Mouse (Mus musculus) hindbrain, embryonic 15.5 days (tissue): Measurements from ENCODE around the gene Bmt2. TPM values are rescaled to one million over a fixed set of nuclear protein-coding genes. Genes with fewer than 3 reads are reported as not detected.

Source experiments
- ATAC-seq: fragments of 200-750 bp; cut with Nextera tagmentation; 2 replicates; pipeline ENCODE4 v1.8.0; 2017; ENCODE audit warnings: low read depth, moderate number of reproducible peaks, moderate TSS enrichment; ENCODE audit not compliant: low FRiP score
- H3K27ac ChIP-seq: fragments of 300-500 bp; sonication (generic); replicated peaks from 2 replicates; pipeline ENCODE4 v1.5.1; 2015; ENCODE audit warnings: mild to moderate bottlenecking, inconsistent platforms
- H3K27me3 ChIP-seq: fragments of 300-500 bp; sonication (generic); 2 replicates; pipeline ENCODE4 v1.6.1; 2015; ENCODE audit warnings: control low read depth, inconsistent platforms
- H3K36me3 ChIP-seq: fragments of 300-500 bp; sonication (generic); 2 replicates; pipeline ENCODE4 v1.6.1; 2015; ENCODE audit warnings: control low read depth, inconsistent platforms
- H3K4me1 ChIP-seq: fragments of 300-500 bp; sonication (generic); replicated peaks from 2 replicates; pipeline ENCODE4 v1.6.1; 2015; ENCODE audit warnings: control low read depth, inconsistent platforms
- H3K4me2 ChIP-seq: fragments of 300-500 bp; sonication (generic); 2 replicates; pipeline ENCODE4 v1.6.1; 2015; ENCODE audit warnings: moderate library complexity, mild to moderate bottlenecking, inconsistent platforms
- H3K4me3 ChIP-seq: fragments of 300-500 bp; sonication (generic); 2 replicates; pipeline ENCODE4 v1.5.1; 2015; ENCODE audit warnings: mild to moderate bottlenecking, inconsistent platforms
- H3K9ac ChIP-seq: fragments of 300-500 bp; sonication (generic); 2 replicates; pipeline ENCODE4 v1.6.1; 2015; ENCODE audit warnings: inconsistent platforms
- H3K9me3 ChIP-seq: fragments of 300-500 bp; sonication (generic); 2 replicates; pipeline ENCODE4 v1.6.1; 2016; ENCODE audit warnings: control low read depth, inconsistent platforms
- WGBS: fragments of 180-500 bp; shearing (Covaris S2); methylation state at CpG from one replicate; pipeline ENCODE4 v1.1.7; 2015; 5-methylcytosine and 5-hydroxymethylcytosine counted together
- polyA plus RNA-seq: library from polyadenylated mRNA; unstranded; fragments of >200 nt; fragmentation: Nextera tagmentation; extraction: Ambion mirVana; gene quantifications from 2 replicates; pipeline ENCODE4 v1.2.1, GENCODE M21; 2015

The Bmt2 gene
- polyA plus RNA-seq, 1 experiment from 2014 or later = 19.2 TPM

GRCm38 (mm10) chr6:13613671-13614070 lies 64.1 kb downstream of the Bmt2 start:
- WGBS = 80% methylated on average over 3 of the region's 3 CpGs
- Histone ChIP-seq H3K9ac (no peak overlapping the region), H3K27ac (no peak overlapping the region), H3K27me3 (no peaks in the 10 kb centered on the region), H3K9me3 (no peaks in the 10 kb centered on the region), H3K36me3 (no peaks in the 10 kb centered on the region), H3K4me1 (no peaks in the 10 kb centered on the region), H3K4me2 (no peak overlapping the region), H3K4me3 (no peak overlapping the region)
- ATAC-seq = 0 out of 2 replicates have a peak, but pooled peaks have one; percentile 19

GRCm38 (mm10) chr6:13610869-13611268 lies 66.9 kb downstream of the Bmt2 start:
- no peaks in the 10 kb centered on the region for H3K9me3 ChIP-seq
- H3K4me1 ChIP-seq = peaks cover 11% of the 10 kb centered on the region
- 100% methylated on average over 2 of the region's 2 CpGs for WGBS
- ATAC-seq = no peak
- no peak overlapping the region for H3K4me3 ChIP-seq
- H3K27ac ChIP-seq = no peak overlapping the region
- no peaks in the 10 kb centered on the region for H3K36me3 ChIP-seq
- no peaks in the 10 kb centered on the region for H3K27me3 ChIP-seq
- no peak overlapping the region for H3K4me2 ChIP-seq
- H3K9ac ChIP-seq = no peak overlapping the region

- Histone ChIP-seq H3K36me3 (no peaks in the 10 kb centered on the region), H3K9me3 (no peaks in the 10 kb centered on the region), H3K4me2 (no peak overlapping the region), H3K9ac (no peak overlapping the region), H3K27me3 (no peaks in the 10 kb centered on the region), H3K4me1 (peaks cover 16% of the 10 kb centered on the region), H3K27ac (no peak overlapping the region), H3K4me3 (no peak overlapping the region)
- WGBS = 55% methylated on average over 5 of the region's 5 CpGs
- no peak for ATAC-seq
Observed at GRCm38 (mm10) chr6:13609353-13610140, 68.2 kb downstream of the Bmt2 start.

GRCm38 (mm10) chr6:13607621-13608493 lies 69.9 kb downstream of the Bmt2 start, which contains the start of gene Tmem168:
Gene Tmem168 (minus strand): TSS chr6:13608100.
- peaks cover 16% of the 10 kb centered on the region for H3K4me1 ChIP-seq
- H3K9ac ChIP-seq = peak within 1 kb of the TSS; percentile 87
- peak; percentile 95 for ATAC-seq
- H3K27me3 ChIP-seq = no peaks in the 10 kb centered on the region
- H3K4me2 ChIP-seq = peak within 1 kb of the TSS; percentile 67
- no peaks in the 10 kb centered on the region for H3K9me3 ChIP-seq
- peak within 1 kb of the TSS; percentile 94 for H3K27ac ChIP-seq
- no peaks in the 10 kb centered on the region for H3K36me3 ChIP-seq
- H3K4me3 ChIP-seq = peak within 1 kb of the TSS; percentile 82
- 2% methylated on average over 71 of the region's 71 CpGs for WGBS

- no peaks in the 10 kb centered on the region; the same call in 1 of the 2 replicates for H3K36me3 ChIP-seq
- H3K27ac ChIP-seq = peak overlapping the region; percentile 94
- H3K4me1 ChIP-seq = peaks cover 19% of the 10 kb centered on the region
- peak overlapping the region; percentile 82 for H3K4me3 ChIP-seq
- H3K9me3 ChIP-seq = no peaks in the 10 kb centered on the region
- no peak for ATAC-seq
- peak overlapping the region; percentile 67 for H3K4me2 ChIP-seq
- no peaks in the 10 kb centered on the region for H3K27me3 ChIP-seq
- H3K9ac ChIP-seq = peak overlapping the region; percentile 87
- WGBS = 12% methylated on average over 15 of the region's 15 CpGs
Observed at GRCm38 (mm10) chr6:13606921-13607620, 70.7 kb downstream of the Bmt2 start.

- Histone ChIP-seq H3K4me2 (peak overlapping the region; percentile 67), H3K4me1 (peaks cover 25% of the 10 kb centered on the region), H3K27ac (no peak overlapping the region), H3K9ac (0 out of 2 replicates have a peak overlapping the region, but pooled peaks have one; percentile 87), H3K36me3 (no peaks in the 10 kb centered on the region; the same call in 1 of the 2 replicates), H3K27me3 (no peaks in the 10 kb centered on the region), H3K9me3 (no peaks in the 10 kb centered on the region), H3K4me3 (peak overlapping the region; percentile 82)
- 84% methylated on average over 4 of the region's 4 CpGs for WGBS
- ATAC-seq = no peak
Observed at GRCm38 (mm10) chr6:13606394-13606793, 71.4 kb downstream of the Bmt2 start.

- H3K4me2 ChIP-seq = no peak overlapping the region
- WGBS = 92% methylated on average over 6 of the region's 6 CpGs
- H3K4me3 ChIP-seq = no peak overlapping the region
- no peak overlapping the region for H3K9ac ChIP-seq
- peaks cover 28% of the 10 kb centered on the region for H3K4me1 ChIP-seq
- H3K36me3 ChIP-seq = no peaks in the 10 kb centered on the region; the same call in 1 of the 2 replicates
- H3K9me3 ChIP-seq = no peaks in the 10 kb centered on the region
- no peaks in the 10 kb centered on the region for H3K27me3 ChIP-seq
- no peak for ATAC-seq
- H3K27ac ChIP-seq = no peak overlapping the region
Observed at GRCm38 (mm10) chr6:13603134-13603533, 74.6 kb downstream of the Bmt2 start.

GRCm38 (mm10) chr6:13601587-13601986 lies 76.2 kb downstream of the Bmt2 start:
- Histone ChIP-seq H3K4me2 (0 out of 2 replicates have a peak overlapping the region, but pooled peaks have one; percentile 11), H3K36me3 (no peaks in the 10 kb centered on the region; the same call in 1 of the 2 replicates), H3K9ac (no peak overlapping the region), H3K4me3 (no peak overlapping the region), H3K9me3 (no peaks in the 10 kb centered on the region), H3K4me1 (peaks cover 22% of the 10 kb centered on the region), H3K27me3 (no peaks in the 10 kb centered on the region), H3K27ac (0 out of 2 replicates have a peak overlapping the region, but pooled peaks have one; percentile 4)
- WGBS = 54% methylated on average over 6 of the region's 6 CpGs
- ATAC-seq = peak; percentile 56; the same call in 1 of the 2 replicates

GRCm38 (mm10) chr6:13598239-13598923 lies 79.4 kb downstream of the Bmt2 start:
- no peak overlapping the region for H3K9ac ChIP-seq
- H3K4me1 ChIP-seq = peaks cover 12% of the 10 kb centered on the region
- no peaks in the 10 kb centered on the region for H3K9me3 ChIP-seq
- peaks cover 6% of the 10 kb centered on the region for H3K36me3 ChIP-seq
- ATAC-seq = no peak
- no peaks in the 10 kb centered on the region for H3K27me3 ChIP-seq
- 86% methylated on average over 7 of the region's 7 CpGs for WGBS
- H3K27ac ChIP-seq = no peak overlapping the region
- no peak overlapping the region for H3K4me3 ChIP-seq
- no peak overlapping the region for H3K4me2 ChIP-seq

- peaks cover 33% of the 10 kb centered on the region for H3K36me3 ChIP-seq
- no peak for ATAC-seq
- no peaks in the 10 kb centered on the region for H3K9me3 ChIP-seq
- no peaks in the 10 kb centered on the region for H3K27me3 ChIP-seq
- no peak overlapping the region for H3K27ac ChIP-seq
- H3K4me1 ChIP-seq = no peaks in the 10 kb centered on the region
- H3K4me3 ChIP-seq = no peak overlapping the region
- WGBS = 86% methylated on average over 4 of the region's 4 CpGs
- no peak overlapping the region for H3K9ac ChIP-seq
- H3K4me2 ChIP-seq = no peak overlapping the region
Observed at GRCm38 (mm10) chr6:13592729-13593345, 84.9 kb downstream of the Bmt2 start.

GRCm38 (mm10) chr6:13586560-13586959 lies 91.2 kb downstream of the Bmt2 start:
- Histone ChIP-seq H3K4me2 (no peak overlapping the region), H3K4me3 (no peak overlapping the region), H3K27ac (no peak overlapping the region), H3K27me3 (no peaks in the 10 kb centered on the region), H3K9me3 (no peaks in the 10 kb centered on the region), H3K4me1 (no peaks in the 10 kb centered on the region), H3K9ac (no peak overlapping the region), H3K36me3 (peaks cover 23% of the 10 kb centered on the region)
- ATAC-seq = no peak
- 64% methylated on average over 2 of the region's 2 CpGs for WGBS
